Mouse (Mus musculus): ENCODE data around the gene Kctd19. TPM values are rescaled to one million over a fixed set of nuclear protein-coding genes. Genes with fewer than 3 reads are reported as not detected.

Kctd19 gene
- polyA plus RNA-seq (2012; rRNA removed): 174 and 187 TPM in 2 replicates

- H3K36me3 ChIP-seq (ENCODE audit: control insufficient read depth, insufficient read depth, low read length): no peaks in the 10 kb centered on the region
- peak within 1 kb of the TSS; percentile 94 for H3K27ac ChIP-seq (ENCODE audit: control insufficient read depth, insufficient read depth, low read depth, low read length)
- TF ChIP-seq CTCF (IDR thresholded peaks at IDR 0.05; ENCODE audit: control insufficient read depth, insufficient read depth, insufficient replicate concordance, low read depth, low read length) (peak; percentile 48), POLR2A (IDR thresholded peaks at IDR 0.05; ENCODE audit: control insufficient read depth, low read depth, low read length) (peak; percentile 92)
- H3K4me3 ChIP-seq (ENCODE audit: control insufficient read depth, low read depth, low read length): peak within 1 kb of the TSS; percentile 93
- no peaks in the 10 kb centered on the region for H3K27me3 ChIP-seq (ENCODE audit: control insufficient read depth, insufficient read depth, low read length)
- no peaks in the 10 kb centered on the region for H3K4me1 ChIP-seq (ENCODE audit: control insufficient read depth, insufficient read depth, low read length)
These were observed at the start of gene Kctd19, which contains the start of gene Lrrc36 for GRCm38 (mm10) chr8:105413391-105413790. Gene Kctd19, minus strand, starts transcription at chr8:105413502. Gene Lrrc36, plus strand, starts transcription at chr8:105413571.

- H3K4me1 ChIP-seq (ENCODE audit: control insufficient read depth, insufficient read depth, low read length): peaks cover 2% of the 10 kb centered on the region
- no peak overlapping the region for H3K27ac ChIP-seq (ENCODE audit: control insufficient read depth, insufficient read depth, low read depth, low read length)
- H3K27me3 ChIP-seq (ENCODE audit: control insufficient read depth, insufficient read depth, low read length): no peaks in the 10 kb centered on the region
- no peaks in the 10 kb centered on the region for H3K36me3 ChIP-seq (ENCODE audit: control insufficient read depth, insufficient read depth, low read length)
- TF ChIP-seq POLR2A (IDR thresholded peaks at IDR 0.05; ENCODE audit: control insufficient read depth, low read depth, low read length): no peak
- H3K4me3 ChIP-seq (ENCODE audit: control insufficient read depth, low read depth, low read length): no peak overlapping the region
These were observed 47.9 kb upstream of the Kctd19 start for GRCm38 (mm10) chr8:105461085-105461803.

GRCm38 (mm10) chr8:105455218-105455617 is 41.9 kb upstream of the Kctd19 start:
- no peak for TF ChIP-seq CTCF (IDR thresholded peaks at IDR 0.05; ENCODE audit: control insufficient read depth, insufficient read depth, insufficient replicate concordance, low read depth, low read length)
- no peak for TF ChIP-seq POLR2A (IDR thresholded peaks at IDR 0.05; ENCODE audit: control insufficient read depth, low read depth, low read length)
- Histone ChIP-seq H3K36me3 (ENCODE audit: control insufficient read depth, insufficient read depth, low read length) (no peaks in the 10 kb centered on the region), H3K27ac (ENCODE audit: control insufficient read depth, insufficient read depth, low read depth, low read length) (no peak overlapping the region), H3K27me3 (ENCODE audit: control insufficient read depth, insufficient read depth, low read length) (no peaks in the 10 kb centered on the region), H3K4me3 (ENCODE audit: control insufficient read depth, low read depth, low read length) (no peak overlapping the region), H3K4me1 (ENCODE audit: control insufficient read depth, insufficient read depth, low read length) (peaks cover 2% of the 10 kb centered on the region)

- Histone ChIP-seq H3K4me1 (ENCODE audit: control insufficient read depth, insufficient read depth, low read length) (peaks cover 2% of the 10 kb centered on the region), H3K4me3 (ENCODE audit: control insufficient read depth, low read depth, low read length) (no peak overlapping the region), H3K27me3 (ENCODE audit: control insufficient read depth, insufficient read depth, low read length) (no peaks in the 10 kb centered on the region), H3K27ac (ENCODE audit: control insufficient read depth, insufficient read depth, low read depth, low read length) (no peak overlapping the region), H3K36me3 (ENCODE audit: control insufficient read depth, insufficient read depth, low read length) (no peaks in the 10 kb centered on the region)
- TF ChIP-seq POLR2A (IDR thresholded peaks at IDR 0.05; ENCODE audit: control insufficient read depth, low read depth, low read length): no peak
- no peak for TF ChIP-seq CTCF (IDR thresholded peaks at IDR 0.05; ENCODE audit: control insufficient read depth, insufficient read depth, insufficient replicate concordance, low read depth, low read length)
These were observed 40.8 kb upstream of the Kctd19 start for GRCm38 (mm10) chr8:105454088-105454487.

GRCm38 (mm10) chr8:105453296-105453695 is 40.0 kb upstream of the Kctd19 start:
- TF ChIP-seq POLR2A (IDR thresholded peaks at IDR 0.05; ENCODE audit: control insufficient read depth, low read depth, low read length): no peak
- TF ChIP-seq CTCF (IDR thresholded peaks at IDR 0.05; ENCODE audit: control insufficient read depth, insufficient read depth, insufficient replicate concordance, low read depth, low read length): no peak
- no peaks in the 10 kb centered on the region for H3K27me3 ChIP-seq (ENCODE audit: control insufficient read depth, insufficient read depth, low read length)
- peaks cover 2% of the 10 kb centered on the region for H3K4me1 ChIP-seq (ENCODE audit: control insufficient read depth, insufficient read depth, low read length)
- no peak overlapping the region for H3K27ac ChIP-seq (ENCODE audit: control insufficient read depth, insufficient read depth, low read depth, low read length)
- no peaks in the 10 kb centered on the region for H3K36me3 ChIP-seq (ENCODE audit: control insufficient read depth, insufficient read depth, low read length)
- no peak overlapping the region for H3K4me3 ChIP-seq (ENCODE audit: control insufficient read depth, low read depth, low read length)

- H3K4me3 ChIP-seq (ENCODE audit: control insufficient read depth, low read depth, low read length): no peak overlapping the region
- no peaks in the 10 kb centered on the region for H3K4me1 ChIP-seq (ENCODE audit: control insufficient read depth, insufficient read depth, low read length)
- TF ChIP-seq CTCF (IDR thresholded peaks at IDR 0.05; ENCODE audit: control insufficient read depth, insufficient read depth, insufficient replicate concordance, low read depth, low read length) (no peak), POLR2A (IDR thresholded peaks at IDR 0.05; ENCODE audit: control insufficient read depth, low read depth, low read length) (no peak)
- no peaks in the 10 kb centered on the region for H3K27me3 ChIP-seq (ENCODE audit: control insufficient read depth, insufficient read depth, low read length)
- H3K36me3 ChIP-seq (ENCODE audit: control insufficient read depth, insufficient read depth, low read length): no peaks in the 10 kb centered on the region
- no peak overlapping the region for H3K27ac ChIP-seq (ENCODE audit: control insufficient read depth, insufficient read depth, low read depth, low read length)
These were observed 38.8 kb upstream of the Kctd19 start for GRCm38 (mm10) chr8:105451903-105452603.

- H3K4me3 ChIP-seq (ENCODE audit: control insufficient read depth, low read depth, low read length): no peak overlapping the region
- no peaks in the 10 kb centered on the region for H3K27me3 ChIP-seq (ENCODE audit: control insufficient read depth, insufficient read depth, low read length)
- no peak overlapping the region for H3K27ac ChIP-seq (ENCODE audit: control insufficient read depth, insufficient read depth, low read depth, low read length)
- no peak for TF ChIP-seq POLR2A (IDR thresholded peaks at IDR 0.05; ENCODE audit: control insufficient read depth, low read depth, low read length)
- no peak for TF ChIP-seq CTCF (IDR thresholded peaks at IDR 0.05; ENCODE audit: control insufficient read depth, insufficient read depth, insufficient replicate concordance, low read depth, low read length)
- no peaks in the 10 kb centered on the region for H3K4me1 ChIP-seq (ENCODE audit: control insufficient read depth, insufficient read depth, low read length)
- H3K36me3 ChIP-seq (ENCODE audit: control insufficient read depth, insufficient read depth, low read length): no peaks in the 10 kb centered on the region
These were observed 37.7 kb upstream of the Kctd19 start for GRCm38 (mm10) chr8:105450977-105451376.

Data from testis, adult 2 months (tissue).